Mouse (Mus musculus) forebrain, embryonic 15.5 days (tissue): ENCODE data around the gene Gm10065. TPM values are rescaled to one million over a fixed set of nuclear protein-coding genes. Genes with fewer than 3 reads are reported as not detected.

Experiments used
- microRNA counts: library from miRNA; unstranded; fragments of <30 nt; microRNA quantifications from one replicate; lab custom pipeline; 2016
- microRNA-seq: library from miRNA; unstranded; fragments of <30 nt; microRNA quantifications from one replicate; pipeline ENCODE4, GENCODE M21; 2016
- polyA plus RNA-seq: library from polyadenylated mRNA; unstranded; fragments of >200 nt; fragmentation: Nextera tagmentation; extraction: Ambion mirVana; gene quantifications from 2 replicates; pipeline ENCODE4 v1.2.1, GENCODE M21; 2015

Gene Gm10065
- polyA plus RNA-seq, 1 experiment from 2014 or later, result not detected

MicroRNAs within 50 kb of the gene (microRNA counts, 519-probe panel; counts per million panel counts)
- 3,118 counts per million, percentile 74 among the panel's probes with 10 or more counts for microRNA mmu-miR-1896 (lab: Ali Mortazavi, UCI)

Small RNA genes lying within 50 kb of the gene (microRNA-seq; reads per million reads assigned to microRNA genes)
- not detected for gene Mir1896

Other genes starting within 250 kb of the Gm10065 start
- gene Gpx5, start 186.7 kb downstream of the Gm10065 start, polyA plus RNA-seq, result not detected in 2 replicates
- not detected in 2 replicates for gene Gpx6, start 167.3 kb downstream of the Gm10065 start, polyA plus RNA-seq
- not detected in 2 replicates for gene Olfr1367, start 132.5 kb downstream of the Gm10065 start, polyA plus RNA-seq
- 16.4 and 16.7 TPM in 2 replicates for gene Zscan12, start 116.6 kb downstream of the Gm10065 start, polyA plus RNA-seq
- gene Zkscan3, start 76.7 kb downstream of the Gm10065 start, polyA plus RNA-seq, result 94.1 and 98.8 TPM in 2 replicates
- 2.8 and 3.5 TPM in 2 replicates for gene Pgbd1, start 38.4 kb downstream of the Gm10065 start, polyA plus RNA-seq
- 19.3 and 20.8 TPM in 2 replicates for gene Zscan26, start 25.7 kb downstream of the Gm10065 start, polyA plus RNA-seq
- 3.4 and 3.5 TPM in 2 replicates for gene Nkapl, start 10.9 kb downstream of the Gm10065 start, polyA plus RNA-seq
- 9.4 and 11.0 TPM in 2 replicates for gene Zkscan4, start 534 bp downstream of the Gm10065 start, polyA plus RNA-seq
- gene AK157302, start 15.8 kb upstream of the Gm10065 start, polyA plus RNA-seq, result 0.23 and 0.24 TPM in 2 replicates
- 4.5 and 8.2 TPM in 2 replicates for gene Gm11273, start 22.0 kb upstream of the Gm10065 start, polyA plus RNA-seq
- gene Zkscan8, start 51.7 kb upstream of the Gm10065 start, polyA plus RNA-seq, result 4.9 and 5.4 TPM in 2 replicates
- gene Olfr1366, start 63.4 kb upstream of the Gm10065 start, polyA plus RNA-seq, result 0.14 and 0.28 TPM in 2 replicates
- gene Olfr1535, start 80.5 kb upstream of the Gm10065 start, polyA plus RNA-seq, result 0.06 TPM in 1 of 2 replicates, not detected in the other
- not detected in 2 replicates for gene Olfr1364, start 102.3 kb upstream of the Gm10065 start, polyA plus RNA-seq
- gene Olfr1362, start 134.6 kb upstream of the Gm10065 start, polyA plus RNA-seq, result not detected in 2 replicates
- gene Olfr11, start 163.1 kb upstream of the Gm10065 start, polyA plus RNA-seq, result 0.08 TPM in 1 of 2 replicates, not detected in the other
- not detected in 2 replicates for gene Olfr1361, start 183.9 kb upstream of the Gm10065 start, polyA plus RNA-seq
- not detected in 2 replicates for gene Olfr1360, start 198.0 kb upstream of the Gm10065 start, polyA plus RNA-seq
- gene Olfr1359, start 218.7 kb upstream of the Gm10065 start, polyA plus RNA-seq, result not detected in 2 replicates
- gene Hist1h2bl, start 236.7 kb upstream of the Gm10065 start, polyA plus RNA-seq, result 2.2 TPM in 1 of 2 replicates, not detected in the other
- gene Hist1h2ai, start 237.0 kb upstream of the Gm10065 start, polyA plus RNA-seq, result 10.1 and 26.0 TPM in 2 replicates
- 10.8 and 11.6 TPM in 2 replicates for gene Hist1h3h, start 238.2 kb upstream of the Gm10065 start, polyA plus RNA-seq
- 2.1 and 2.6 TPM in 2 replicates for gene Hist1h2bm, start 242.6 kb upstream of the Gm10065 start, polyA plus RNA-seq